Mouse (Mus musculus) cerebellum, postnatal 4 days (tissue): ENCODE measurements at regions not wholly inside any gene's neighbourhood (a gene's known extent, or its start where the extent isn't known, plus 50 kb on each side); places are given as distances from the start of the nearest gene placed in this dataset.

Experiments used
- DNase-seq, 2 experiments: peaks; one replicate each; pipeline ENCODE4 v3.0.0; 2022; ENCODE audit warnings: low spot score in 2 of 2, mixed read lengths in 1 of 2

DNA sequence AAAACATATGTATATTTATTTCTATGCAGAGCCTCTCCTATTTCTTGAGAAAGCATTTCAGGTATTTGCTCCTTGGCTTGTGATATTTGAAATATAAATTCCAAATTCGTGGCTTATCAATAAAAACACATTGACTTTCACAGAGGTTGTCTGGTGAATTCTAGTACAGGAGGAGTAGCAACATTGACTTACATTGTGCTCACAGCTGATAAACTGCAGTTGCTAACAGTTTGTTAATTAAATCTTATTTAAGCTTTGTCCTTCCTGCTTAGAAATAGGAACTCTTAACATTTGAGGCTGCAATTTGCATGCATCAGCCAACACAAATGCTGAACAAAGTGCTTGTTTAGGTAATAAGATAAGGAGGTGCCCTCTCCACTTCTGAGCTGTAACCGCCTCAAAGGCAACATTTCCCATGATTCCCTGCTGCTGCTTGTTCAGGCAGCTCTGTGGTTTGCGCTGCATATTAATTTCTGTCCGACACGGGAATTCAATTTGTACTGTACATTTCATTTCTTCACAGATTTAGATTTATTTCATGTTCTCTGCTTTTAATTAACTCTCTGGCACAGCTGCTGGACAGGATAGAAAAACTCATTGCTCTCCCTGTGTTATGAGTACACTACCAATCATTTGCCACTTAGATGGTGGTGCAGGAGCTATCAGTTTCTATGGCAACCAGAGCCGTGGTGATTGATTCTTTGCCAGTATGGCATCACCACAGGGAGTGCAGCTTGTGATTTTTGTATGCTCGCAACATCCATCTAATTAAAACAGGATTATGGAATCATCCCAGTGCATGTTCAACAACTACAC lies 219.0 kb downstream of the Zfp352 start:
- DNase-seq: peak in 1 of 2 experiments; percentile 51

DNA sequence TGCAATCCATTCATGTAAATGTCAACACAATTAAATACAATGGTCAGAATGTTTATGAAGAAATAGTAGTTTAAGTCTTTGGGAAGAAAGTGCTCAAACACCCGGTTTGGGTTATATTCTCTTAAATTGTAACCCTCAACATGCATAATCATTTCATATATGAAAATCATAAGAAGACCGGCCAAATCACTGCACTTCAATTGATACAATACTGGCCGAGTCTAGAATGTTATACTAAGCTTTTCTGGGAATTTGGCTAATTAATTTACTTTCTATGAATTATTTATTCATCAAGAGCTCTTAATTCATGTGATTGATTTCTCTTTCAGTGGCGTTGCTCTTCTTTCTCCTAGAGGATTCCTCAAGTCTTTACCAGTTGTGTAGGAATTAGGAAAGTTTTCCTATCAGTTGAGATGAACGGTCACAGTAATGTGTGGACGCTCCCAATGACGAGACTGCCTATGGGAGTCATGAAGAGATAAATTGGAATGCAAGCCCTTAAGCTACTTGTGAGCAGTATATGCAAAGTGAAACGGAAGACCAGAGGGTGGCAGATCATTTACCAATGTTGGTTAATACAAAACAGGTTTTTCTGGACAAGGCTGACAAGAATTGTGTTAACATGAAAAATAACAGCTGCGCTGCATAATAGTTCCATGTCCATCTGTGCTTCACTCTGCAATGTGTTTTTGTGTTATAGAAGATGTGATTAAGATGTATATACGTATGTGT lies 219.7 kb downstream of the Zfp352 start:
- no peak for DNase-seq

DNA sequence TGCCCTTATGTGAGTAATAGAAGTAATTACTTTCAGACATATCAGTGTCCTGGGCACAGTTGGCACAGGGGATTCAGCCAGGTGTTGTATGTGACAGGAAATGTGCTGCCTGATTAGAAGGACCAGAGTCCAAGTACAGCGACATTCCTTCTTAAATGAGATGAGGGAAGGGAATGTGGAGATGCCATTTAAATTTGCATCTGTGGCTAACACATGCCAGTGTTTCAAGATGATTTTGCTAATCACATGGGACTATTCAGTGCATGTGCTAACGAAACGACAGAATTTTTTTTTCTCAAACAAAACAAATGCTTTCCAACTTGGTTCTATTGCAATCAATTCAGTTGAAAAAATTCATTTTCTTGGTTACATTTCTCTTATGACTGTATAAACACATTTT lies 226.6 kb downstream of the Zfp352 start:
- DNase-seq: no peak

DNA sequence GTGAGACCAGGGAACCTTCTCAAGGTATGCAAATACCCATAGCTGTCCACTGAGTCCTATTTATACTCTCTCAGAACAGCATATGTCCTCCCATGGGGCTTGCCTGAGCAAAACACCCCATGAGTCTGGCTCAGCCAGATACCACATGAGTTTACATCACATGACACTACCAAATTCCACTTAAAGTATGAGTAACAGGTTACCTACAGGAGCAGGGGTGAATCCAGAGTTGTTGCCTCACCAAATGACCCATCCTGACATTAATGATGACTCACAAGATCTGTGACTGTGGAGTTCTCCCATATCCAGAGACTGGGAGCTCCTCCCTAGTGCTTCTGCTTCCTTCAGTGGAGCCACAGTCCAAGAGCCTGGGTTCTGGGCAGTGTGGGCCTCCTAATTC lies 234.0 kb downstream of the Zfp352 start:
- no peak for DNase-seq

DNA sequence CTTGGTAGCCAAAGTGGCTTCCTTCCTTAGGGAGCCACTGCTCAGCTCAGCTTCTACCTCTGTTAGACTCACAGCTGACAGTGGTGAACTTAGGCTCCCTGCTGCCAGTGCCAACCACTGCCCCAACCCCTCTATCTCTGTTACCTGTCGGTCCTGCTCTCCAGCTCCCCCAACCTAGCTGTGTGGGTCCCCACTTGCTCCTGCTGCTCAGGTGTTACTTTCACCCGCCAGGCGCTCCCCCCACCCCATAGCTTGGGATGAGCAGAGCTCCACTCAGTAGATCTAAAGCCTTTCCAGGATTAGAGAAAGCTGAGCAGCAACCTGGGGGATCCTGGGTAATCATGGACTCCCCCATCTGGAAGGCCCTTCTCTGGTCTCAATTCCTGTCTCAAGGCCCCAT lies 234.4 kb downstream of the Zfp352 start:
- DNase-seq: no peak

DNA sequence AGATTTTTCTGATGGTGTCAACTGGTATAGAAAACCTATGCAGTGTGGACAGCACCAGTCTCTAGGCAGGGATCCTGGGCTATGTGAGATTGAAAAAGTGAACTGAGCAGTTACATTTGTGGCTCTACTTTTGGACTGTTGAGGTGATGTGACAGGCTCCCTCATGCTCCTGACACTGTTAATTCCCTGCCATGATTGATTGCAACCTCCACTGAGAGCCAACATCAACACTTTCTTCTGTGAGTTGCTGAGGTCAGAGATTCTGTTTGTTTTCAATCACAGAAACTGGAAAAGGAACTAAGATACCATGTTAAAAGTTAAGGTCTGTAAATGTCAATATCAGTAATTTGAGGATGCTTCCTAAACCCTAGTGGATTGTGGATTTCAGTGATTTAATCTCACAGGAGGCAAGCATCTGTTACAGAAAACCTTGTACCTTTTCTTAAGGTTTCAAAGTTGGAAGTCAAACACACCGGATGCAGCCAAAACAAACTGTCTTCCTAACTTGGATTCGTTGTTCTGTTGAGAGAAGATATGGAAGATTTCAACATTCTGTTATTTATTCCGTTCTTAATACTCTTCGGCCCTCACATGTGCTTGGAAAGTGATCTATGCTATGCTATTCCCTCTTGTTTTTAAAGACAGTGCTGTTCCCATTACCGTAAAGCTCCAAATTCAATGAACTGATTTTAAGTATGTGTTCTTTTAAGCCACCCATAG lies 278.4 kb downstream of the Zfp352 start:
- DNase-seq: no peak
